Mouse (Mus musculus): Measurements from ENCODE around the gene Zbp1.

Zbp1 gene

DNA sequence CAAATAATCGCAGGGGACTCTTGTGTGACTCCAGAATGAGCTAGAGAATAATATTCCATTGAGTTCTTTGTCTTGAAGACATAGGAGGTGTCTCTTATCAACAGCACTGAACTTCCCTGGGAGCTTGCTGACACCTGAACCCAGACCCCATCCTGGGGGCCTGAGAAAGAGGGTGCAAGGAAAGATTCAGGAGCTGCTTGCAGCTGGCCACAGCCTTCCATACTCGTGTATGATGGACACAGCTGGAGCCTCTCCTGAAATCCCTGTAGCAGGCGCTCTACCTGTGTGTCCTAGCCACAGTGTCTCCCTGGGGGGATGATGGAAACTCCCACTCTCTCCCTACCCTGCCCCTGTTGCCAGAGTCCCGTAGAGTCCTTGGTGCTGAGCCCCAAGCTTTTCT is 6.5 kb downstream of the Zbp1 start:
- DNase-seq = no peak

DNA sequence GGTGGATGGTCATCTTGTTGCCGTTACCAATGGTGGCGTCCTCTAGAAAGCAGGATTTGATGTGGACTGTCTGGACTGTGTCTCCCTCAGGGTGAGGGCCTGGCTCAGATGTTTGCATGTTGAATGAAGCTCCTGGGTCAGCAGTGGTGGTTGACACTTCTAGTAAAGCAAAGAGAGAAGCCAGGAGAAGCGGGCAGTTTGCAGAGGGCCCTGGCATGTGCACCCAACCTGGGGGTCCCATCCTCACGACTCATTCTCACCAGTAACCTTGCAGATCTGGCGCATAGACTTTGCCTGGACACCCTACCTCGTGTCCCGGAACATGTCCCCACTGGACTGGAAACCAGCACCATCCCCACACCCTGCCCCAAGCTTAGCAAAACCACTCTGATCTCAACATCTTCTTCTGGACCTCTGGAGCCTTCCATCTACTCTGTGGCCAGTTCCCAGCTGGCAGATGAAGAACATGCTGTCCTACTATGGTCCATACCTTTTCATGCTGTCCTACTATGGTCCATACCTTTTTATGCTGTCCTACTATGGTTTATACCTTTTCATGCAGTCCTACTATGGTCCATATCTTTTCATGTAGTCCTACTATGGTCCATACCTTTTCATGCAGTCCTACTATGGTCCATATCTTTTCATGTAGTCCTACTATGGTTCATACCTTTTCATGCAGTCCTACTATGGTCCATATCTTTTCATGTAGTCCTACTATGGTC is 9.5 kb downstream of the Zbp1 start:
- DNase-seq = no peak

DNA sequence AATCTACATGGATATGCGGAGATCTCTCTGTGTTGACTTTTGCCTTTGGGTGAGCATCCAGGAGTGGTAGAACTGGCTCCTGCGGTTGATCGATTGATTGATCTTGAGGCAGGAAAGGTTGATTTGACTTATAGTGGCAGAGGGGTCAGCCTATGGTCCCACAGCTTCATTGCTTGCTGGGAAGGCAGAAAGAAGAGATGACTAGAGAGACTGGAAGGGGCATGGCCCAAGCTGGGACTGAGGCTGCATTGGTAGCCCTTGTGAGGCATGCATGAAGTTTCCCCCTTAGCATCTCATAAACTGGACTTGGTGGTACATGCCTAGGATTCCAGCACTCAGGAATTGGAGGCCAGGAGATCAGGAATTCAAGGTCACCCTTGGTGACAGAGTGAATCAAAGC is 11.7 kb downstream of the Zbp1 start:
- no peak for DNase-seq

DNA sequence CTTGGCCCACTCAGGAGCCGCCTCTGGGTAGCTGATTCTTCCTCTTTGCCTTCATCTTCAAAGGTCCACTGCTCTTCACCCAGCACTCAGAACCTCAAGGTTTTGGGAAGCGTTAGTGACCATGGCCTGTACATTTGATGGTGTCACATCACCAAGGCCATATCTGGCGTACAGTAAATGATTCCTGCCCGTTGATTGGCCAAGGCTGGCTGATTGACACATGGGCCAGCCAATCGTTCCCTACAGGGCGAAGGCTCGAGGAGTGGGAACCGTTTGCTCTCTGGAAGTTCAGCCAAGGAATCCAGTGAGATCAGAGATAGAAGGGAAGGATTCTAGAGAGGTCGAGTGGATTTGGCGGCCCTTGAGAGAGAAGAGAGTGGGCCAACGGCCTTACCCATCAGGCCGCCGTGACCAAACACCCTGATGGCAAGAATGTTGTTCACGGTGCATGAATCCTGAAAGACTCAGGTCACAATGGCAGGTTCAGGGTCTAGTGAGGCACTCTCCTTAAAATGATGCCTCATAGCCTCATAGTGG is 13.1 kb downstream of the Zbp1 start:
- no peak for DNase-seq

DNA sequence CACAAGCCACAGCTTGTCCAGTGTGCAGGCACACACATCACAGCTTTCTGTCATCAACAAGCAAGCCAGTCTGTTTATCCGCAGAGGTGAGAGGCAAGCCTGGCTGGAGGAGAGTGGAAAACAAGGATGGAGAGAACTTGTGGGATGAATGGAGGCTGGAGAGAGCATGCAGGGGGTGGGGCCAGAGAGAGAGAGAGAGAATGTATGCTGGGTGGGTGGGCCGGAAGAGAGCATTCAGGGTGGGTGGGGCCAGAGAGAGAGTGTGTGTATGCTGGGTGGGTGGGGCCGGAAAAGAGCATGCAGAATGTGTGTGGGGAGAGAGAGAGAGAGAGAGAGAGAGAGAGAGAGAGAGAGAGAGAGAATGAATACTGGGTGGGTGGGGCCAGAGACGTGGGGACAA is 14.1 kb downstream of the Zbp1 start:
- DNase-seq = no peak

DNA sequence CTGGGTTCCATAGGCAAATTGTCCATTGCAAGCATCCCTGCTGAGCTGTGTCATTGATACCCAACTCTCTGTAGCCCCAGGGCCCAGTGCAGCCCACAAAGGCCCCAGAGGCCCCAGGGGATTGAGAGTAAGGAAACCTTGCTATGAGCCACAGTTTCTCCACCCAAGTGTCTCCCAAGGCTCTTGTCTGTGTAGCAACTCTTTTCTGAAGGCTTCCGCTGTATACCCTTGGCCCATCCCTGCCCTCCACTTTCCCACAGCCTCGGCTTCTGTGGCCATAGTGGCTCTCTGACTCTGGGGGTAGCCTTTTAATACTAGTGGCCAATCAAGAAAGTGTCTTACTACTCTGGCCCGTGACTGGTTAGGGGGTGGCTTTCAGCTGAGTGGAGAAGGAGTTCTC is 15.0 kb downstream of the Zbp1 start:
- no peak for DNase-seq

DNA sequence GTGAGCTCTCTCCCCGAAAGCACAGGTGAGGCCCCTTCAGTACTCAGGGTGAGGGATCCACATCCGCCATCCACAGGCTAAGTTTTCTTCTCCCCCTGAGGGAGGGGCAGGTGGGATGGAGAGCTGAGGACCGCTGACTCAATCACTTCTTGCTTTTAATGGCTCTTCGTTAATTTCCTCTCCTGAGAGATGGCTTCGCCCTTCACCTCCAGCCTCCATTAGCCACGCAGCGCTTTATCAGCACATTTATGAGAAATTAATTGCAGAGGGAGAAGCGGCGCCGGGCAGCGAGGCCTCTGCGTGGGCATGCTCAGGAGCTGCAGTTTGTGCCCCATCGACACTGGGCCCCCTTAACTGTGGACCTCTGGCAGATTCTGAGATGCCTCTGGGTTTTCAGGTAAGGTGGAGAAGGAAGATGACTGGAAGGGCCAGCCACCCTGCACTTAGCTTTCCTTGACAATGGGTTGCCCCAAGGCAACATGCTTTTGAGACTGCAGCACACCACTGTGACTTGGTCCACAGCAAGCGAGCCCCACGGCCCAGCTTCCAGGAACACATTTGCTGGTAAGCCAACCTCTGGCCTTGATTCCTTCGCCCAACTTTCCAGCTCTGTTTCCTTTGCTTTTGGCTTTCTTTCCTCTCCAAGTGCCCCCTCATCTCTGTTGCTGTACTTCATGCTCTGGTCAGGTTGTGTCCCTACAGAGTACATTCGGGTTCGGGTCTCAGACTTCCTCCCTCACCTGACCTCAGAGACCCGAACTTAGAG is 15.6 kb downstream of the Zbp1 start:
- no peak for DNase-seq

DNA sequence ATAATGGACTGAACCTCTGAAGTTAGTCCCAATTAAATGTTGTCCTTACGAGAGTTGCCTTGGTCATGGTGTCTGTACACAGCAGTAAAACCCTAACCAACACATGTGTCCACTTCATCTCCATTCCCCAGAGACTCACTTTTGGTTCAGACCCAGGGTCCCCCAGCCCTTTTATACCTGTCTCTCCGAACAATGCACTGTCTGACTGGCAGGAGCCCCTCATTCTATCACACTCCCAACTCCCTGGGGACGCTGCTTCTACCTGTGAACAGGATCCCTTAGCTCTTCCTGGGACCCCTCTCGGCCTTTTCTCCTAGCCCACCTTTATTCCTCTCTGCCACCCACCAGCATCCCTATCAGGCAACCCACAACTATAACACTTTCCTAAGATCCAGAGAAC is 23.9 kb downstream of the Zbp1 start:
- DNase-seq = no peak

DNA sequence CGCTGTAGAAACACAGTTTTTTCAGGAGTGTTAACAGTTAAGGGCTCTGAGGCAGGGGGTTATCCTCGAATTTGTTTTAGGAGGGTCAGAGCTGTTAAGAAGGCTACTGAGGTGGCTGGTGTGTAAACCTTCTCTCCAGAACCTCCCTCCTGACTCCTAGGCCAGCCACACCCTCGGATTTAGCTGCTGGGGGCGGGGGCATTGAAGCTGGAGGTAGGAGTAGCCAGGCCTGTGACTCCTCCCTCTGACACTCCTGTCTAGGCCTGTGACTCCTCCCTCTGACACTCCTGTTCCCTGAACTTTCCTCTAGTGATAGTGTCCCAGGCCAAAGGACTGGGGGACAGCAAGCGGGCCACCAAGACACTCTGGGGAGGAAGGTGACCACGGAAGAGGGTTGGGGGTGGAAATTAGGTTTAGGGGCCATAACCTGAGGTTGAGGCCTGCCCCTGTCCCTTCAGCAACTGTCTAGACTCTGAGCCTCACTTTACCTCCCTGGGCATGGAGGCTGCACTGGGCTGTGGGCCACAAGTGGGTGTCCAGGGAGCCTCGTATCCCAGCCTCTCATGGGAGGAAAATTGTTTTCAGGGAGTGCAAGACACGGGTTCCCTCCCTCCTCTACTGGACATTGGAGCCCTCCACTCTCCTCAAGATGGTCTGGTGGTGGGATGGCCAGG is 31.4 kb downstream of the Zbp1 start:
- peak; percentile 54 to 83 for DNase-seq

DNA sequence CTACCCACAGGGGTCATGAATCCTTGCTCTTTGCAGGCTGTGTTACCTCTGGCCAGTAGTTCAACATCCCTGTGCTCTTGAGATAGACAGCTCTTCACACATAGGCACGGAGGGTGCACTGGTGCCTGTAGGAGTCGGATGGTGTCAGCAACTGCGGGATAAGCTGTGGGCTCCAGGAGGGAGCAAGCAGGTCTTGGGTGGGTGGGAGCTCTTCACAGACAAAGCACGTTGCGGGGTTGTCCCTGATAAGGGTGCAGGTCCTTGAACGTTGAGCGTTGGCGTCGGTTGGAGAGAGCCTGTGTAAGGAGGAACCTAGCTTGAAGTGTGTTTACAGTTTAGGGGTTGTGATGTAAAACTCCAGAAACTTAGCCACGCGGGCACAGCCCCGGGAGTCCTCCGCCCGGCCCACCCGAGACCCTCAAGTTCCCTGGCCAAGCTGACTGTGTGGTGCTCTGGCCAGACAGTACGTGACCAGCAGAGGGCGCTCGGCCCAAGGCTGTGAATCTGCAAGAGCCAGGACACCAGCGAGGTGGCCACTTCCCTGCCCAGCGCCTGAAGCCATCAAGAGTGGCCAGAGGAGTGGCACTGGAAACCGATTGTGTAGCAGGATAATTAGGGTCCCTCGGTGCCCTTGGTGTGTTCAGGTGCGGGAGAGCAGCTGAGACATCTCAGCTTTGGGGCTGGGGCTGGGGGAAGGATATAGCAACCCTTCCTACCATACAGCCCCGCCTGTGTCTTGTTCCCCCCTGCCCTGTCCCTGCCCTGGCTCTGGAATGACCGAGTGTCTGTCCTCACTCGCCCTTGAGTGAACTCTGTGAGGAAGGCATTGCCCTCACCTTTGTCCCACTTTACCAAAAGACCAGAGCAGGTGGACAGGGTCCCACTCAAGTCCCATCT is 32.4 kb downstream of the Zbp1 start:
- DNase-seq = peak; percentile 90 to 95

DNA sequence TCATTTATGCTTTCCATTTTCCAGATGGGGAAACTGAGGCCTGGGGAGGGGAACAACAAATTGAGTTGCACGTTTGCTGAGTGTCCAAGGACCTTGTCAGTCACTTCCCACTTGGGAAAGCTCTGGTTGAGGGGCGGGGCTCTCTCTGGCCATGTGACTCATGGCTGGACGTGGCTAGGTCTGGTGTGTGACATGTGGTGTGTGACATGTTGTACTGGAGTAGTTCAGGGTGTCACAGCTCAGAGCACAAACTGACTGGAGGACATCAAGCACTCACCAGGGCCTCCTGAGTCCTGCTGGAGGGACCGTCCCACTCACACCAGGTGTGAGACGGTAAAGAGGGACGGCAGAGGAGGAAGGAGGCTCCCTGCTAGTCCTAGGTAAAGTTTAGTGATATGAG is 33.4 kb downstream of the Zbp1 start:
- peak in 1 of 2 experiments; percentile 41 for DNase-seq

DNA sequence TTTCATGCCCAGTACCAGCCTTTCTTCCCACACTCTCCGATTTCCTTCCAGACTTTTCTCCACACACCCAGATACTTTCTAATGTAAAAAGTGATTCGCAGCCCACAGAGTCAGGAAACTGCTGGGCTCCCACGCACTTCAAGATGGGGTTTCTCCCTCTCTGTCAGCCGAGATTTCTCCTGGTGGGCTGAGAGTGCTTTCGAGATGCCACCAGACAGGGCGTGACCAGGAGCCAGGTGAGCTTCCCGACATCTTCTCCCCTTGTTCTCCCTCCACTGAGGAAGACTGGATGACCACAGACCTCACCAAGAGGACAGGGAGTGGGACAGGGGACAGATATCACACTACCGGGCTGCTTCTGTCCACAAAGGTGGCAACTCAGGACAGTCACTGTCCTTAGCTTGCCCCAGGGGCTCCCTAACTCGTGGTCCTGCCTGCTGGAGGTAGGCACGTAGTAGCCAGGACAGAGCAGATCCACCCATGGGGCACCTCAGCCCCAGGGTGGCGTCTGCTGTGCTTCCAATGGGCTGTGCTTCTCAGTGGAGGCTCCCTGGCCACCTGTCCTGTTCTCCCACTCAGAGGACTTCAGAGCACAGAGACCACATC is 34.1 kb downstream of the Zbp1 start:
- peak in 1 of 2 experiments; percentile 42 for DNase-seq

DNA sequence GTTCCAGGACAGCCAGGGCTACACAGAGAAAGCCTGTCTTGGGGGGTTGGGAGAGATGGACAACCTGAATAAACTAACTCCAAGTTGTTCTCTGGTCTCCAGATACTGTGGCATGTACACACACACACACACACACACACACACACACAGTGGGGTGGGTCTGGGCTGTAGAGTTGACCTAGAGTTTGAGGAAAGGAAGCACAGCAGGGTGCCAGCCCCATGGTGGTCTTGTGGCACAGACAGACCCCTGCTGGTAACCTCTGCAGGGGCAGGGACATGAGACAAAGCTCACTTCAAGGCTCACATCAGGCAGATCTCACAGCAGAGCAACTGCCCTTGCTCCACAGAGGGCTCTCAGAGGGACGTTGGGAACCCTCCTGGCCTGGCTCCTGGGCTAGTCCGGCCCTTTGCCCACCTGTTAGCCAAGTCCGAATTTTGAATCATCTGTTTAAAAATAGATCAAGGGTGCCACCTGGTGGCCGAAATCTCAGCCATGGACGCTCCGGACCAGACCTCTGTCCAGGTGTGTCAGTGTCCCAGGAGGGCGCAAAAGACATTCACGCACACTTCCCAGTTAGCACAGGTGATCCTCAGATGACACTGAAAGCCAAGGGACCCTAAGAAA is 34.8 kb downstream of the Zbp1 start:
- peak; percentile 85 to 93 for DNase-seq

DNA sequence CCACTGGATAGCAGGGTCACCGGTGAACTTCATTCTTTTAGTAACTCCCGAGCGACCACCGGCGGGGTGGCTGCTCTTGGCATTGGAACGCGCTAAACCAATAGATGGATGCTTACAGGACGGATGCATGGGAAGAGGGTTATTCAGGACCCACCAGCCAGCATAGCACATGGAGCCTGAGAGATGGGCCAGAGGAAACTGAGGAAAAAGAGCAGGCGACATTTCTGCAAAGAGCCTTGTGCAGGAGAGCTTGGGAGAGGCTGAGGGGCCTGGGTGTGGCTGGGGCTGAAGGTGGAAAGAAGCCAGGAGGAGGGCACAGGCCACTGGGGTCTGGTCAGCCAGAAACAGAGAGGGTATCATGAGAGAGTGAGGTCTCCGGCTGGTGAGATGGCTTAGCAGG is 35.4 kb downstream of the Zbp1 start:
- DNase-seq = peak in 1 of 2 experiments; percentile 43

DNA sequence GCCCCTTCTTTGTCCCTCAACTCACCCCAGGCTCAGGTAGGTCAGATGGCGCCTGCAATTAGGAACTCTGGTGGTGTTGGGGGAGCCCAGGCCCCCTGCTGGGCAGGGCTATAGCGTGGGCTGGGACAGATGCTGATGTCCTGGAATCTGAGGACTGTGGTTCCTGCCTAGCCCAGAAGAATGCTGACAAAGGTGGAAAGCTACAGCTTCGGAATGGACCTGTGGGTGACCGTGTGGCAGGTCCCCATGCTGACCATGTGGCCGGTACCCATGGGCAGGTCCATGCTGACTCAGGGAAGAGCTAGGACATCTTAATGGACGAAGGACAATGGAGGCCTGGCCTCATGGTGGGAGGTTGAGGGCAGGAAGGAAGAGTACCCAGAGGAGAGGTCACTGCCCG is 35.9 kb downstream of the Zbp1 start:
- peak in 1 of 2 experiments; percentile 57 for DNase-seq

DNA sequence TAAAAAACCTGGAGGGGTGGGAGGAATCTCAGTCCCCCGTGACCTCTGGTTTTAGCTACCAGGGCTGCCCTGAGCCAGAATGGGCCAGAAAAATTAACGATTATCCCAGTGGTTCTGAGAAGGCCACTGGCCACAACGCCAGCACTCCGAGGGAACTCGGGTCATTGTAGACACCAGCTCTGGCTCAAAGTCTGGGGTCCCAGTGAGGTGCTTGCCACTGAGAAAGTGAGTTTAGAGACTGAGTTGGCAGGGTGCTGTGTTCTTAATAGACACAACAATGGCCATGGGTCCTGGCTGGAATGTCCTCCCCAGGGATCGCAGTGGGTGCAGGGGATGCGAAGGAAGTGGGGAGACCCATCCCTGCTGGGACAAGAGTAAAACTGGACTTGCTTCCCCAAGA is 36.8 kb downstream of the Zbp1 start:
- DNase-seq = peak; percentile 59 to 88

DNA sequence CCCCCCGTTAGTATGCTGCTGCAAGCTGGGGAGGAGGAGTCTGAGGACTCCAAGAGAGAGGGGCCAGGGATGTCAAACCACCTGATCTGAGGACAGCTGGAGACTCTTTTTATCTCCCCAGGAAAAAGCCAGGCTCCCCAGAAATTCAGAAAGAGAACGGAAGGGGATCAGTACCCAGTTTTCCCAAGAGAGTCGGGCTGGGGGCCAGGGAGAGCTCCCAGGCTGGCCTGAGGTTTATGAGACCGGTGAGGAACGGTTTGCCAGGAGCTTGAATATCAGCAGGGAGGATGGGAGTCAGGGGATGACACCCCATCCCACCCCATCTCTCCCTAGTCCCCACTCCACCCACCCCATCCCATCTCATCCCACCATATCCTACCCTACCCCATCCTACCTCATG is 37.2 kb downstream of the Zbp1 start:
- DNase-seq = no peak

DNA sequence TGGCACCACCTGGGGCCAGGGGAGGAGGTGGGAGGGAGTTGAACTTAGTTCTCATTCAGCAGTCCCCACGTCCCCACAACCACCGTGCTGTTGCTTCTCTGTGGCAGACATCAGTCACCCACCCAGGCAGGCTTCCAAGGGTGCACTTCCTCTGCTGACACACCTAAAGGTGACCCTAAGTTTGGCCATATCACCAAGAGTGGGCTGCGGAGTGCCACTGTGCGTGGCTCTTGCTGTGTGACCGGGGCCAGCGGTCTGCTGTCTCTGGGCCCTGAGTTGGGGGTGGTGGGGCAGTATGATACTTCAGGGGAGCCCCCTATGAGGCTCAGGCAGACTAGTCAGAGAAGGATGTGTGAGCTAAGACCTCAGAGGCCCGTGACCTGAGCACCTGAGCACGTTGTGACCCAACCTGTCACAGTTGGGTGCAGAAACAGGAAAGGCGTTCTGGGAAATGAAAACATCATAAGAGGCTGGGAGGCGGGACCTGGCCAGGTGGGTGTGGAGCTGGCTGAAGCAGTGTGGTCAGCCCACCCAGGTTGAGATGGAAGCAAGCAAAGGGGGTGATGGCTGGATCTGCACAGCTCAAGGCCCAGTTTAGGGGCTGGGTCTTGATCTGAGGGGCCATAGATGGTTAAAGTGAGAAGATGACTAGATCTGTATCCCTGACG is 37.9 kb downstream of the Zbp1 start:
- peak in 1 of 2 experiments; percentile 70 for DNase-seq

DNA sequence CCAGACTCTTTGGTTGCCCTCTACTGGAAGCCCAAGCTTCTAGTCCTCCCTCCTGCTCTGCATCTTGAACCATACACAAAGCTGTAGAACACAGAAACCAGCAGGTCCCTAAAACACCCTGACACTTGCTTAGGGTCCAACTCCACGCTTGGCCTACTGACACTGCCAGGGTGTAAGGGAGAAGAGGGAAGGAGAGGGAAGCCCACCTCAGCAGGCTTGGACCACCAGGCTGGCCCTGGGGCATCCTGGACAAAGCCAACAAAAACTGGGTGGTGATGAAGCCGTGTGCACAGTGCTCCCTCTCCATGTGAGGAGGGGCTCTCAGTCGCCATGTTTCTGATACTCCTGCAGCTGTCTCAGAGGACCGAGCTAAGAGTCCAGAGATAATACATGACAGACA is 38.7 kb downstream of the Zbp1 start:
- DNase-seq = peak in 1 of 2 experiments; percentile 23

DNA sequence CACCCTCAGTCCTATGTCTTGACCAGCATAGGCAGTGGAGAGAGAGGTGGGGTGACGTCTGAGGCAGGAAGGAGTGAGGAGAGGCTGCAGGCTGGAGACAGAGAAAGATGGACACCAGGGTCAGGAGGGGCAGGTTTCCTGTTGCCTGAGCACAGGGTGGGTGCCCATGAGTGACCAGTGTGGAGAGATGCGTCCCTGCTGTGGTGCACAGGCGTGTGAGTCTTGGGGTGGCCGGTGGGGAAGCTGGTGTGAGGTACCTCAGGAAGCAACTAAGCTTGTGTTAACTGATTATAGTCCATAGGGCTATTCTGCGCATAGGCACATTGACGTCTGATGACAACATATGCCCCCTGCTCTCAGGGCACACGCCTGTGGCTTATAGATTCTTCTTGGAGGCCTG is 39.7 kb downstream of the Zbp1 start:
- peak in 1 of 2 experiments; percentile 31 for DNase-seq

DNA sequence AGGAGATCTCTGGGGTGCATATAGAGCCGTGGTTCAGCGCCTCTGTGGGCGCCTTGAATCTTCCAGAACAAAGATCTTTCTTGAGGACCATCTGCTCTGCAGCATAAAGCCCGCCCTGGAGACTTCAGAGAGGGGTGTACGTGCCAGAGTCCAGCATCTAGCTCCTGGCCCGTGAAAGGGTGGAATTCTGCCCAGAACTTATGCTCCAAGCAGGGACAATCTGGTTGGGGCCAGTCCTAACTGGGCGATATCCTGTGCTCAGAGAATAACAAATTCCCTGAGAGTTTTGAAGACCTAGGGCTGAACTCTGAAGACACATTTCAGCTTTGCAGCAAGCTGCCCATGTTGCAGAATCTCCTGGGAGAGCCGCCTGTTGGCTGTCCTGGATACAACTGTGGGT is 40.8 kb downstream of the Zbp1 start:
- peak; percentile 93 to 94 for DNase-seq
